Mouse (Mus musculus) erythroblast, embryonic 14.5 days (primary cell): Measurements from ENCODE around the gene Cul7. TPM values are rescaled to one million over a fixed set of nuclear protein-coding genes. Genes with fewer than 3 reads are reported as not detected.
A peak's percentile ranks its signal among the peaks of the same experiment; 100 is the strongest.

Experiments used
- H3K27me3 ChIP-seq: 2 replicates; pipeline ENCODE4 v1.6.1; 2012; ENCODE audit warnings: inconsistent platforms; ENCODE audit not compliant: control insufficient read depth
- H3K36me3 ChIP-seq: 2 replicates; pipeline ENCODE4 v1.6.1; 2012; ENCODE audit warnings: mild to moderate bottlenecking, inconsistent platforms; ENCODE audit not compliant: control insufficient read depth
- H3K4me1 ChIP-seq: 2 replicates; pipeline ENCODE4 v1.6.1; 2012; ENCODE audit warnings: inconsistent platforms; ENCODE audit not compliant: control insufficient read depth
- H3K4me3 ChIP-seq: replicated peaks from 2 replicates; pipeline ENCODE3; 2012; ENCODE audit warnings: moderate library complexity, mild to moderate bottlenecking, inconsistent platforms
- H3K9me3 ChIP-seq: 2 replicates; pipeline ENCODE4 v1.6.1; 2012; ENCODE audit warnings: low read length, inconsistent platforms, mixed read lengths; ENCODE audit not compliant: control insufficient read depth
- GATA1 ChIP-seq: IDR thresholded peaks from 2 replicates; pipeline ENCODE4 v1.6.1; 2012; ENCODE audit warnings: low read length, inconsistent platforms, mixed read lengths
- TAL1 ChIP-seq: IDR thresholded peaks from 3 replicates; pipeline ENCODE4 v1.6.1; 2012; ENCODE audit warnings: low read length, inconsistent platforms, mixed read lengths
- polyA plus RNA-seq: library from polyadenylated mRNA; stranded (reverse); fragments of >175 nt; gene quantifications from 2 replicates; pipeline ENCODE4 v1.2.3, GENCODE M21; 2012

Cul7 gene
- polyA plus RNA-seq, 1 experiment, result 1.3 TPM

- peaks cover 4% of the 10 kb centered on the region; the same call in 1 of the 2 replicates for H3K27me3 ChIP-seq
- H3K4me3 ChIP-seq, result peak within 1 kb of the TSS; percentile 92
- H3K4me1 ChIP-seq, result peaks cover 54% of the 10 kb centered on the region
- H3K36me3 ChIP-seq, result peaks cover 12% of the 10 kb centered on the region
- TF ChIP-seq TAL1 (no peak), GATA1 (no peak)
- peaks cover 2% of the 10 kb centered on the region; the same call in 1 of the 2 replicates for H3K9me3 ChIP-seq
These were observed 55.0 kb downstream of the Cul7 start, which contains the start of gene Ppp2r5d for GRCm38 (mm10) chr17:46704887-46705835. Ppp2r5d (minus strand) TSS chr17:46705111.

GRCm38 (mm10) chr17:46706375-46707089, 56.4 kb downstream of the Cul7 start:
- Histone ChIP-seq H3K27me3 (peaks cover 4% of the 10 kb centered on the region; the same call in 1 of the 2 replicates), H3K9me3 (peaks cover 2% of the 10 kb centered on the region; the same call in 1 of the 2 replicates), H3K4me3 (no peak overlapping the region), H3K36me3 (peaks cover 3% of the 10 kb centered on the region), H3K4me1 (peaks cover 56% of the 10 kb centered on the region)
- no peak for TF ChIP-seq TAL1
- no peak for TF ChIP-seq GATA1

- H3K9me3 ChIP-seq, result peaks cover 2% of the 10 kb centered on the region; the same call in 1 of the 2 replicates
- peaks cover 38% of the 10 kb centered on the region for H3K4me1 ChIP-seq
- peaks cover 27% of the 10 kb centered on the region for H3K36me3 ChIP-seq
- H3K4me3 ChIP-seq, result peak within 1 kb of the TSS; percentile 99
- peaks cover 4% of the 10 kb centered on the region; the same call in 1 of the 2 replicates for H3K27me3 ChIP-seq
- TF ChIP-seq TAL1 (no peak), GATA1 (no peak)
These were observed 60.9 kb downstream of the Cul7 start, which contains the start of gene Pex6 for GRCm38 (mm10) chr17:46710959-46711597. Pex6 (plus strand) TSS chr17:46711463.

- TF ChIP-seq TAL1 (no peak), GATA1 (no peak)
- peaks cover 2% of the 10 kb centered on the region; the same call in 1 of the 2 replicates for H3K27me3 ChIP-seq
These were observed 61.6 kb downstream of the Cul7 start for GRCm38 (mm10) chr17:46711612-46712271.

GRCm38 (mm10) chr17:46712442-46712841, 62.3 kb downstream of the Cul7 start:
- Histone ChIP-seq H3K4me1 (peaks cover 34% of the 10 kb centered on the region), H3K9me3 (peaks cover 2% of the 10 kb centered on the region; the same call in 1 of the 2 replicates), H3K27me3 (no peaks in the 10 kb centered on the region), H3K36me3 (peaks cover 36% of the 10 kb centered on the region), H3K4me3 (peak overlapping the region; percentile 99)
- TF ChIP-seq GATA1, result no peak
- no peak for TF ChIP-seq TAL1

More at GRCm38 (mm10) chr17:46711612-46712271, 61.6 kb downstream of the Cul7 start:
- H3K36me3 ChIP-seq, result peaks cover 32% of the 10 kb centered on the region
- H3K4me3 ChIP-seq, result peak overlapping the region; percentile 99
- H3K4me1 ChIP-seq, result peaks cover 34% of the 10 kb centered on the region
- H3K9me3 ChIP-seq, result peaks cover 2% of the 10 kb centered on the region; the same call in 1 of the 2 replicates

GRCm38 (mm10) chr17:46713849-46714248, 63.7 kb downstream of the Cul7 start:
- TF ChIP-seq GATA1 (no peak), TAL1 (no peak)
- H3K4me1 ChIP-seq, result peaks cover 34% of the 10 kb centered on the region
- H3K4me3 ChIP-seq, result no peak overlapping the region
- H3K27me3 ChIP-seq, result no peaks in the 10 kb centered on the region
- H3K9me3 ChIP-seq, result peaks cover 2% of the 10 kb centered on the region; the same call in 1 of the 2 replicates
- peaks cover 37% of the 10 kb centered on the region for H3K36me3 ChIP-seq

Other genes with a start within 250 kb of the Cul7 start
- not detected in 2 replicates for gene Crip3, start 221.4 kb upstream of the Cul7 start, polyA plus RNA-seq
- gene Slc22a7, start 211.9 kb upstream of the Cul7 start, polyA plus RNA-seq, result not detected in 2 replicates
- 0.01 TPM in 2 replicates for gene Ttbk1, start 162.7 kb upstream of the Cul7 start, polyA plus RNA-seq
- 1.5 and 1.9 TPM in 2 replicates for gene Dnph1, start 153.6 kb upstream of the Cul7 start, polyA plus RNA-seq
- 0.01 and 0.09 TPM in 2 replicates for gene Cul9, start 103.9 kb upstream of the Cul7 start, polyA plus RNA-seq
- gene Srf, start 94.2 kb upstream of the Cul7 start, polyA plus RNA-seq, result 5.1 and 6.1 TPM in 2 replicates
- gene Ptk7, start 20.8 kb upstream of the Cul7 start, polyA plus RNA-seq, result 0.03 and 0.04 TPM in 2 replicates
- 2.0 TPM in 2 replicates for gene Klc4, start 4.3 kb upstream of the Cul7 start, polyA plus RNA-seq
- 34.1 and 35.9 TPM in 2 replicates for gene Mrpl2, start 4.1 kb upstream of the Cul7 start, polyA plus RNA-seq
- 2.0 and 2.6 TPM in 2 replicates for gene Rrp36, start 24.0 kb downstream of the Cul7 start, polyA plus RNA-seq
- 13.0 and 13.9 TPM in 2 replicates for gene Mea1, start 28.5 kb downstream of the Cul7 start, polyA plus RNA-seq
- gene Klhdc3, start 30.6 kb downstream of the Cul7 start, polyA plus RNA-seq, result 21.0 and 23.8 TPM in 2 replicates
- gene Ppp2r5d, start 54.8 kb downstream of the Cul7 start, polyA plus RNA-seq, result 7.4 and 7.5 TPM in 2 replicates
- gene Pex6, start 61.1 kb downstream of the Cul7 start, polyA plus RNA-seq, result 1.5 and 1.7 TPM in 2 replicates
- gene Gnmt, start 78.8 kb downstream of the Cul7 start, polyA plus RNA-seq, result 0.05 TPM in 1 of 2 replicates, not detected in the other
- gene Cnpy3, start 101.9 kb downstream of the Cul7 start, polyA plus RNA-seq, result 3.0 and 3.2 TPM in 2 replicates
- gene Ptcra, start 113.4 kb downstream of the Cul7 start, polyA plus RNA-seq, result not detected in 2 replicates
- gene 2310039H08Rik, start 122.3 kb downstream of the Cul7 start, polyA plus RNA-seq, result 6.8 and 7.8 TPM in 2 replicates
- 0.31 and 0.42 TPM in 2 replicates for gene Rpl7l1, start 132.3 kb downstream of the Cul7 start, polyA plus RNA-seq
- 0.30 and 0.33 TPM in 2 replicates for gene Bicral, start 208.1 kb downstream of the Cul7 start, polyA plus RNA-seq
- gene Tbcc, start 240.3 kb downstream of the Cul7 start, polyA plus RNA-seq, result 2.2 and 2.3 TPM in 2 replicates